Mouse (Mus musculus): ENCODE data around the gene Slc41a3.

GRCm38 (mm10) chr6:90582331-90582730, 22.2 kb upstream of the Slc41a3 start:
- no peak for TF ChIP-seq CTCF (conservative IDR thresholded peaks at IDR 0.05; ENCODE audit: low read length)
- TF ChIP-seq NANOG (IDR thresholded peaks at IDR 0.05; ENCODE audit: borderline replicate concordance, low read length): no peak
